Mouse (Mus musculus): Measurements from ENCODE around the gene Olfr1168. TPM values are rescaled to one million over a fixed set of nuclear protein-coding genes. Genes with fewer than 3 reads are reported as not detected.

Gene Olfr1168
- total RNA-seq (2023; ENCODE audit: inconsistent age), result not detected in 4 replicates

DNA sequence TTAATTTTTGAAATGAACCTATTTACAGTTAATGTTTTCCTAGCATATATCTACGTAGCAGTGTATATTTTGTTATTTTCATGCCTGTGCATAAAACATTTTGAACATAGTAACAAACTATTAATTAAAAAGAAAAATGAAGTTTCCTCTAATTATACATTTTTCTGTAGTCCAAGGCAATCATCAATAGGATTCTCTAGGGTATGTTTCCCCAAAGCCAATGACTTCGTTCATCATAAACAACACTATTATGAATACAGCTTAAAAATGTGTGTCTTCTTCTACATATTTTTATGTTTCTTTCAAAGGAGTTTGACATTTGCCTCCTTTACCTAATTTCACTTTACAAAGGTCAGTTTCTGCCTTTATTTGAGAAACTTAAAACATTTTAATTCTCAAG, at the start of gene Olfr1168:
Olfr1168 (plus strand) TSS at position 301 of the 400 bp plus-strand sequence.

DNA sequence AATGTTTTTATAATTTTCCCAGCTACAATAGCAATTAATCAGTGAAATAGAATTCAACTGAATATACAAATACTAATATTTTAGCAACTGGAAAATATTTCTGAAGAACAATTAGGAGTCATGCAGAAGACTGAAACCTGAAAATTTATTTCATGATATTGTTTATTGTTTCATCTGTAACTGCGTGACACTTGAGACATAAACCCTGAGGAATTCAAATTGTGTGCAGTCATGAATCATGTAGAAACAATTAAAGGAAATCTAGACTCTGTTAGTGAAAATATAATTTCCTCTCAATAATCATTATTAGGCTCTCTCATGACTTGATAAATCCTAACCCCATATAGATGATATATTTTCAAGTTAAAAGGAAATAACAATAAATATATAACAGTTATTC, 26.6 kb upstream of the Olfr1168 start, which contains the start of gene Olfr1167:
Olfr1167 (minus strand) TSS at position 101 of the 400 bp plus-strand sequence.

GRCm38 (mm10) chr2:88228234-88228633, 46.6 kb downstream of the Olfr1168 start, which contains the start of gene Olfr1170:
Gene Olfr1170 (minus strand): TSS chr2:88228334.

Other genes with a start within 250 kb of the Olfr1168 start
- not detected in 4 replicates for gene Olfr1155, start 236.7 kb upstream of the Olfr1168 start, total RNA-seq (2023; ENCODE audit: inconsistent age)
- not detected in 4 replicates for gene Olfr1156, start 228.8 kb upstream of the Olfr1168 start, total RNA-seq (2023; ENCODE audit: inconsistent age)
- gene Olfr1157, start 213.6 kb upstream of the Olfr1168 start, total RNA-seq (2023; ENCODE audit: inconsistent age), result not detected in 4 replicates
- not detected in 4 replicates for gene Olfr74, start 207.2 kb upstream of the Olfr1168 start, total RNA-seq (2023; ENCODE audit: inconsistent age)
- not detected in 4 replicates for gene Olfr1158, start 191.8 kb upstream of the Olfr1168 start, total RNA-seq (2023; ENCODE audit: inconsistent age)
- gene Olfr1160, start 173.6 kb upstream of the Olfr1168 start, total RNA-seq (2023; ENCODE audit: inconsistent age), result not detected in 4 replicates
- gene Olfr1161, start 159.1 kb upstream of the Olfr1168 start, total RNA-seq (2023; ENCODE audit: inconsistent age), result not detected in 4 replicates
- not detected in 4 replicates for gene Olfr73, start 144.2 kb upstream of the Olfr1168 start, total RNA-seq (2023; ENCODE audit: inconsistent age)
- not detected in 4 replicates for gene Olfr1162, start 130.8 kb upstream of the Olfr1168 start, total RNA-seq (2023; ENCODE audit: inconsistent age)
- gene Olfr1163, start 110.0 kb upstream of the Olfr1168 start, total RNA-seq (2023; ENCODE audit: inconsistent age), result not detected in 4 replicates
- not detected in 4 replicates for gene Olfr1164, start 87.9 kb upstream of the Olfr1168 start, total RNA-seq (2023; ENCODE audit: inconsistent age)
- not detected in 4 replicates for gene Olfr1166, start 53.6 kb upstream of the Olfr1168 start, total RNA-seq (2023; ENCODE audit: inconsistent age)
- not detected in 4 replicates for gene Olfr1167, start 26.7 kb upstream of the Olfr1168 start, total RNA-seq (2023; ENCODE audit: inconsistent age)
- not detected in 4 replicates for gene Olfr1170, start 46.5 kb downstream of the Olfr1168 start, total RNA-seq (2023; ENCODE audit: inconsistent age)
- gene Olfr1173, start 98.0 kb downstream of the Olfr1168 start, total RNA-seq (2023; ENCODE audit: inconsistent age), result not detected in 4 replicates
- not detected in 4 replicates for gene Olfr1174-ps, start 133.3 kb downstream of the Olfr1168 start, total RNA-seq (2023; ENCODE audit: inconsistent age)
- gene Olfr1175-ps, start 145.3 kb downstream of the Olfr1168 start, total RNA-seq (2023; ENCODE audit: inconsistent age), result not detected in 4 replicates
- gene Olfr1176, start 154.8 kb downstream of the Olfr1168 start, total RNA-seq (2023; ENCODE audit: inconsistent age), result not detected in 4 replicates
- gene Olfr1177-ps, start 164.6 kb downstream of the Olfr1168 start, total RNA-seq (2023; ENCODE audit: inconsistent age), result not detected in 4 replicates
- not detected in 4 replicates for gene Olfr1178, start 205.2 kb downstream of the Olfr1168 start, total RNA-seq (2023; ENCODE audit: inconsistent age)
- gene Olfr1179, start 224.6 kb downstream of the Olfr1168 start, total RNA-seq (2023; ENCODE audit: inconsistent age), result not detected in 4 replicates
- not detected in 4 replicates for gene Olfr1180, start 237.3 kb downstream of the Olfr1168 start, total RNA-seq (2023; ENCODE audit: inconsistent age)
- not detected in 4 replicates for gene Olfr1181, start 244.3 kb downstream of the Olfr1168 start, total RNA-seq (2023; ENCODE audit: inconsistent age)

All from B cell, adult (primary cell).